Mouse (Mus musculus): ENCODE measurements around the gene Kif26b. TPM values are rescaled to one million over a fixed set of nuclear protein-coding genes. Genes with fewer than 3 reads are reported as not detected.

Kif26b gene
- polyA plus RNA-seq, 1 experiment, result 0.16 TPM

GRCm38 (mm10) chr1:178886671-178887070 lies 357.7 kb downstream of the Kif26b start:
- Histone ChIP-seq H3K4me1 (replicated peaks; ENCODE audit: control insufficient read depth, insufficient read depth, low read length) (no peaks in the 10 kb centered on the region), H3K36me3 (ENCODE audit: control insufficient read depth, insufficient read depth, low read length) (no peaks in the 10 kb centered on the region), H3K4me3 (ENCODE audit: control insufficient read depth, insufficient read depth, low read length) (no peak overlapping the region), H3K27me3 (ENCODE audit: control insufficient read depth, insufficient read depth, low read length) (no peaks in the 10 kb centered on the region), H3K27ac (ENCODE audit: control insufficient read depth, insufficient read depth, low read length) (no peak overlapping the region)
- TF ChIP-seq POLR2A (IDR thresholded peaks at IDR 0.05; ENCODE audit: control insufficient read depth, extremely low read depth, insufficient read depth, low read length, poor library complexity), result no peak
- TF ChIP-seq CTCF (IDR thresholded peaks at IDR 0.05; ENCODE audit: borderline replicate concordance, control insufficient read depth, extremely low read depth, insufficient read depth, low read length, poor library complexity), result no peak
- no peak for DNase-seq
- WGBS, result 93% methylated on average over 5 of the region's 5 CpGs

- whole genome bisulfite sequencing, result 93% methylated on average over 6 of the region's 6 CpGs
- H3K4me1 ChIP-seq (replicated peaks; ENCODE audit: control insufficient read depth, insufficient read depth, low read length), result no peaks in the 10 kb centered on the region
- H3K27me3 ChIP-seq (ENCODE audit: control insufficient read depth, insufficient read depth, low read length), result no peaks in the 10 kb centered on the region
- H3K36me3 ChIP-seq (ENCODE audit: control insufficient read depth, insufficient read depth, low read length), result no peaks in the 10 kb centered on the region
- no peak for DNase-seq
- TF ChIP-seq POLR2A (IDR thresholded peaks at IDR 0.05; ENCODE audit: control insufficient read depth, extremely low read depth, insufficient read depth, low read length, poor library complexity) (no peak), CTCF (IDR thresholded peaks at IDR 0.05; ENCODE audit: borderline replicate concordance, control insufficient read depth, extremely low read depth, insufficient read depth, low read length, poor library complexity) (no peak)
- no peak overlapping the region for H3K27ac ChIP-seq (ENCODE audit: control insufficient read depth, insufficient read depth, low read length)
- H3K4me3 ChIP-seq (ENCODE audit: control insufficient read depth, insufficient read depth, low read length), result no peak overlapping the region
Measured at GRCm38 (mm10) chr1:178892376-178892775, 363.5 kb downstream of the Kif26b start.

GRCm38 (mm10) chr1:178893229-178894080 lies 364.5 kb downstream of the Kif26b start:
- DNase-seq, result no peak
- Histone ChIP-seq H3K4me1 (replicated peaks; ENCODE audit: control insufficient read depth, insufficient read depth, low read length) (no peaks in the 10 kb centered on the region), H3K27me3 (ENCODE audit: control insufficient read depth, insufficient read depth, low read length) (no peaks in the 10 kb centered on the region), H3K36me3 (ENCODE audit: control insufficient read depth, insufficient read depth, low read length) (no peaks in the 10 kb centered on the region), H3K27ac (ENCODE audit: control insufficient read depth, insufficient read depth, low read length) (no peak overlapping the region), H3K4me3 (ENCODE audit: control insufficient read depth, insufficient read depth, low read length) (no peak overlapping the region)
- 95% methylated on average over 11 of the region's 11 CpGs for WGBS
- no peak for TF ChIP-seq POLR2A (IDR thresholded peaks at IDR 0.05; ENCODE audit: control insufficient read depth, extremely low read depth, insufficient read depth, low read length, poor library complexity)
- TF ChIP-seq CTCF (IDR thresholded peaks at IDR 0.05; ENCODE audit: borderline replicate concordance, control insufficient read depth, extremely low read depth, insufficient read depth, low read length, poor library complexity), result no peak

GRCm38 (mm10) chr1:178894081-178894401 lies 365.1 kb downstream of the Kif26b start:
- H3K27me3 ChIP-seq (ENCODE audit: control insufficient read depth, insufficient read depth, low read length), result no peaks in the 10 kb centered on the region
- 96% methylated on average over 3 of the region's 3 CpGs for WGBS
- no peaks in the 10 kb centered on the region for H3K4me1 ChIP-seq (replicated peaks; ENCODE audit: control insufficient read depth, insufficient read depth, low read length)
- no peak overlapping the region for H3K4me3 ChIP-seq (ENCODE audit: control insufficient read depth, insufficient read depth, low read length)
- H3K27ac ChIP-seq (ENCODE audit: control insufficient read depth, insufficient read depth, low read length), result no peak overlapping the region
- H3K36me3 ChIP-seq (ENCODE audit: control insufficient read depth, insufficient read depth, low read length), result no peaks in the 10 kb centered on the region
- DNase-seq, result no peak
- TF ChIP-seq POLR2A (IDR thresholded peaks at IDR 0.05; ENCODE audit: control insufficient read depth, extremely low read depth, insufficient read depth, low read length, poor library complexity) (no peak), CTCF (IDR thresholded peaks at IDR 0.05; ENCODE audit: borderline replicate concordance, control insufficient read depth, extremely low read depth, insufficient read depth, low read length, poor library complexity) (no peak)

GRCm38 (mm10) chr1:178895674-178896073 lies 366.7 kb downstream of the Kif26b start:
- no peak for DNase-seq
- Histone ChIP-seq H3K27ac (ENCODE audit: control insufficient read depth, insufficient read depth, low read length) (no peak overlapping the region), H3K36me3 (ENCODE audit: control insufficient read depth, insufficient read depth, low read length) (no peaks in the 10 kb centered on the region), H3K27me3 (ENCODE audit: control insufficient read depth, insufficient read depth, low read length) (no peaks in the 10 kb centered on the region; the same call in 1 of the 2 replicates), H3K4me3 (ENCODE audit: control insufficient read depth, insufficient read depth, low read length) (no peak overlapping the region), H3K4me1 (replicated peaks; ENCODE audit: control insufficient read depth, insufficient read depth, low read length) (no peaks in the 10 kb centered on the region)
- no peak for TF ChIP-seq POLR2A (IDR thresholded peaks at IDR 0.05; ENCODE audit: control insufficient read depth, extremely low read depth, insufficient read depth, low read length, poor library complexity)
- TF ChIP-seq CTCF (IDR thresholded peaks at IDR 0.05; ENCODE audit: borderline replicate concordance, control insufficient read depth, extremely low read depth, insufficient read depth, low read length, poor library complexity), result no peak
- WGBS, result 96% methylated on average over 4 of the region's 4 CpGs

- no peaks in the 10 kb centered on the region for H3K36me3 ChIP-seq (ENCODE audit: control insufficient read depth, insufficient read depth, low read length)
- H3K4me3 ChIP-seq (ENCODE audit: control insufficient read depth, insufficient read depth, low read length), result no peak overlapping the region
- H3K27ac ChIP-seq (ENCODE audit: control insufficient read depth, insufficient read depth, low read length), result no peak overlapping the region
- no peak for DNase-seq
- H3K4me1 ChIP-seq (replicated peaks; ENCODE audit: control insufficient read depth, insufficient read depth, low read length), result no peaks in the 10 kb centered on the region
- no peak for TF ChIP-seq CTCF (IDR thresholded peaks at IDR 0.05; ENCODE audit: borderline replicate concordance, control insufficient read depth, extremely low read depth, insufficient read depth, low read length, poor library complexity)
- TF ChIP-seq POLR2A (IDR thresholded peaks at IDR 0.05; ENCODE audit: control insufficient read depth, extremely low read depth, insufficient read depth, low read length, poor library complexity), result no peak
- H3K27me3 ChIP-seq (ENCODE audit: control insufficient read depth, insufficient read depth, low read length), result no peaks in the 10 kb centered on the region
- 40% methylated on average over 14 of the region's 14 CpGs for WGBS
Measured at GRCm38 (mm10) chr1:178910951-178911350, 382.0 kb downstream of the Kif26b start.
